Mouse (Mus musculus): Measurements from ENCODE around the gene Cfap70. TPM values are rescaled to one million over a fixed set of nuclear protein-coding genes. Genes with fewer than 3 reads are reported as not detected.

Gene Cfap70
- 1.8 and 2.2 TPM in 2 replicates for polyA plus RNA-seq (2015; fragmentation: Nextera tagmentation; extraction: Ambion mirVana)

GRCm38 (mm10) chr14:20451765-20452331 is at the start of gene Cfap70:
Cfap70 (minus strand) TSS chr14:20452226.

GRCm38 (mm10) chr14:20496603-20497002 is 44.6 kb upstream of the Cfap70 start, which contains the start of gene Mss51:
Mss51 (minus strand) TSS chr14:20496901.

GRCm38 (mm10) chr14:20479291-20480194 is 27.5 kb upstream of the Cfap70 start, which contains the start of gene Anxa7:
Anxa7 (minus strand) TSS chr14:20480133.

GRCm38 (mm10) chr14:20393205-20393913 is 58.7 kb downstream of the Cfap70 start, which contains the start of gene Mrps16:
Mrps16 (minus strand) TSS chr14:20393634.

GRCm38 (mm10) chr14:20388441-20389129 is 63.4 kb downstream of the Cfap70 start, which contains the start of gene Dnajc9:
Dnajc9 (minus strand) TSS chr14:20388910.

GRCm38 (mm10) chr14:20347991-20348541 is 104.0 kb downstream of the Cfap70 start, which contains the start of the genes Ecd and Fam149b:
Ecd (minus strand) TSS chr14:20348121.
Fam149b (plus strand) TSS chr14:20348162.

Other genes with a start within 250 kb of the Cfap70 start
- gene Kcnk16, start 183.0 kb downstream of the Cfap70 start, polyA plus RNA-seq (2015; fragmentation: Nextera tagmentation; extraction: Ambion mirVana): not detected in 2 replicates
- gene Nudt13, start 157.5 kb downstream of the Cfap70 start, polyA plus RNA-seq (2015; fragmentation: Nextera tagmentation; extraction: Ambion mirVana): 11.2 and 13.5 TPM in 2 replicates
- gene Ecd, start 104.1 kb downstream of the Cfap70 start, polyA plus RNA-seq (2015; fragmentation: Nextera tagmentation; extraction: Ambion mirVana): 33.9 and 37.1 TPM in 2 replicates
- gene Fam149b, start 104.1 kb downstream of the Cfap70 start, polyA plus RNA-seq (2015; fragmentation: Nextera tagmentation; extraction: Ambion mirVana): 26.9 and 29.1 TPM in 2 replicates
- 89.9 and 96.9 TPM in 2 replicates for gene Dnajc9, start 63.3 kb downstream of the Cfap70 start, polyA plus RNA-seq (2015; fragmentation: Nextera tagmentation; extraction: Ambion mirVana)
- 81.4 and 87.8 TPM in 2 replicates for gene Mrps16, start 58.6 kb downstream of the Cfap70 start, polyA plus RNA-seq (2015; fragmentation: Nextera tagmentation; extraction: Ambion mirVana)
- 22.8 and 24.9 TPM in 2 replicates for gene Anxa7, start 27.9 kb upstream of the Cfap70 start, polyA plus RNA-seq (2015; fragmentation: Nextera tagmentation; extraction: Ambion mirVana)
- gene Mss51, start 44.7 kb upstream of the Cfap70 start, polyA plus RNA-seq (2015; fragmentation: Nextera tagmentation; extraction: Ambion mirVana): 0.15 and 0.33 TPM in 2 replicates
- gene Ppp3cb, start 94.3 kb upstream of the Cfap70 start, polyA plus RNA-seq (2015; fragmentation: Nextera tagmentation; extraction: Ambion mirVana): 100 and 111 TPM in 2 replicates
- gene Usp54, start 188.8 kb upstream of the Cfap70 start, polyA plus RNA-seq (2015; fragmentation: Nextera tagmentation; extraction: Ambion mirVana): 5.8 and 6.8 TPM in 2 replicates
- 0.52 and 0.70 TPM in 2 replicates for gene Myoz1, start 204.3 kb upstream of the Cfap70 start, polyA plus RNA-seq (2015; fragmentation: Nextera tagmentation; extraction: Ambion mirVana)
- 0.22 and 0.23 TPM in 2 replicates for gene Synpo2l, start 216.1 kb upstream of the Cfap70 start, polyA plus RNA-seq (2015; fragmentation: Nextera tagmentation; extraction: Ambion mirVana)
- 47.3 and 53.6 TPM in 2 replicates for gene Sec24c, start 222.1 kb upstream of the Cfap70 start, polyA plus RNA-seq (2015; fragmentation: Nextera tagmentation; extraction: Ambion mirVana)
- 28.0 and 28.5 TPM in 2 replicates for gene Fut11, start 242.7 kb upstream of the Cfap70 start, polyA plus RNA-seq (2015; fragmentation: Nextera tagmentation; extraction: Ambion mirVana)